Mouse (Mus musculus) heart, postnatal 36 days (tissue): Measurements from ENCODE around the gene Egfr. TPM values are rescaled to one million over a fixed set of nuclear protein-coding genes. Genes with fewer than 3 reads are reported as not detected.

ENCODE experiments used
- DNase-seq, 2 experiments: peaks; one replicate each; pipeline ENCODE4 v3.0.0; 2021 to 2022
- intact Hi-C: fragments of 180-260 bp; cut with DNase I; formaldehyde crosslinking; loops from one replicate; pipeline ENCODE4 v1.15.1; 2025
- total RNA-seq, 2 experiments: library from RNA; stranded (reverse); gene quantifications; 2 replicates each; pipeline ENCODE4 v1.2.3; 2021

Egfr gene
- total RNA-seq, 2 experiments from 2014 or later, result 5.5 to 10.5 TPM

GRCm38 (mm10) chr11:16881932-16882331, 129.9 kb downstream of the Egfr start:
- intact Hi-C loops, result no loop called here
- DNase-seq, result no peak

- no peak for DNase-seq
- intact Hi-C loops, result no loop called here
Observed at GRCm38 (mm10) chr11:16886152-16886551, 134.1 kb downstream of the Egfr start.

DNA sequence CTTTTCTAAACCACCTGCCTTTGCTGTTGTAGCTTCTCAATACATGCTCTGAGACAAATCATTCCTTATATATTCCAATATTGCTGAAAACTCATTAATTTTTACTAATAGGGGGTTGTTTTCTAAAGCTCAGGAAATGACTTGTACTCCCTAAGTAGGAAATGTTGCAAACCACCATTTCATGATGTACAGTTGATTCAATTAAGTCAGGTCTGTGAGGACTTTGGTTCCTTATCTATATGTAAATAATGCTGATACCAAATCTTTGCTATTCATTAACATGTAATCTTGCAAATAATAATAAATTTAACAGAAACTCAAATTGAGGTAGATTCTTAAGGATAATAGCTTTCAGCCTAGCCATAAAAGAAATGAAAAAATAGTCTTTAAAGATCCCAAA, 136.1 kb downstream of the Egfr start:
- intact Hi-C loops, result no loop called here
- DNase-seq, result no peak

- DNase-seq, result peak; percentile 19 to 20
- intact Hi-C loops, result no loop called here
Observed at GRCm38 (mm10) chr11:16895441-16896356, 143.7 kb downstream of the Egfr start.

GRCm38 (mm10) chr11:16897681-16898080, 145.7 kb downstream of the Egfr start:
- intact Hi-C loops, result no loop called here
- no peak for DNase-seq

DNA sequence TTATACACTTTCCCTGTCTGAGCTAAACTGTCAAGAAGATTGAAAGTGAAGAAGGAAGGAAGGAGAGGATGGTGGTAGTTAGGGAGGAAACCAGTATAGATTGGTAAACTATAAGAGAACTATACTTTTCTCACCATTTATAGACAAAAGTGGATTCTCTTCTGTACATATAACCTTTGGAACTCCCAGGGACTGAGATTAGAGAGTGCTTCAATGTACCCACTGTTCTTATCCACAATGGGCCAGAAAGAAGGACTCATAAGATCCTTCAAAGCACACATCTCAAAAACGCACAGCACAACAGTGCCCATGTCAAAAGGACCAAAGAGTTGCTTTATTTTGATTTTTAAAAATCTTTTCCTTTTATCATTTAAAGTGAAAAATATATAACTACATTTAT, 148.2 kb downstream of the Egfr start:
- intact Hi-C loops, result no loop called here
- no peak for DNase-seq

DNA sequence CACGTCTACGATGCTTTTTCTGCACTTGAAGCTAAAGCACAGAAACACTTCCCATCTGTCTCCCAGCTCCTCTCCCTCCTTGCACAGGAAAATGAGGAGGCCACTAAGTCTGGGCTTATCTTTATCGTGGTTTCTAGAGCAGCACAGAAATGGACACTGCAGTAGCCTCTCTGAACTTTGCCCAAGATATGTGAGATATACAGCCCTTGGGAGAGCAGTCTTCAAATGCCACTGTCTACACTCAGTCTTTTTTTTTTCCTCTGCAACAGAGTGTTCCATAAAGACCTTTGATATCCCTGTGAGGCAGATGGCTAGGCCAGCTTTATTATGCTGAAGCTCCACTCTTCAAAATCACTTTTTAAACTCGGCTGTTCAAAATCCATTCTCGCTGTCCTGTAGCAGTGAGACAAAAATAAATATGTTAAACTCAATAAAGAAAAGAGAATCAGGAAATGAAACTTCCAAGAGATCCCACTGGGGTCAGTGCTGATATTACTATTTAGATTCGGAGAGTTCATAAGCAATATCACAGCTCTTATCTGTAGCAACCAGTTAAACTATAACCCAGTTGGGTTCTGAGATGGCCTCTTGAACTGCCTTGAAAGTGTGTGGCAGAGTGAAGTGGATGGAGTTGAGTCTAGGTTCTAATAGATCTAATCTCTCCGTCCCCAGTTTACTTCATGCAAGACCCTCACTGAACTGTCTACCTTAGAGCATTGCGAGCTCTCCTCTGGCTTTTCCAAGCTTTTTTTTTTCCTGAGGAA, 148.8 kb downstream of the Egfr start:
- no peak for DNase-seq
- intact Hi-C loops, result no loop called here

GRCm38 (mm10) chr11:16904302-16905011, 152.5 kb downstream of the Egfr start:
- DNase-seq, result peak; percentile 8 to 11
- intact Hi-C loops, result no loop called here

- intact Hi-C loops, result no loop called here
- DNase-seq, result no peak
Observed at GRCm38 (mm10) chr11:16905012-16905332, 153.0 kb downstream of the Egfr start.

DNA sequence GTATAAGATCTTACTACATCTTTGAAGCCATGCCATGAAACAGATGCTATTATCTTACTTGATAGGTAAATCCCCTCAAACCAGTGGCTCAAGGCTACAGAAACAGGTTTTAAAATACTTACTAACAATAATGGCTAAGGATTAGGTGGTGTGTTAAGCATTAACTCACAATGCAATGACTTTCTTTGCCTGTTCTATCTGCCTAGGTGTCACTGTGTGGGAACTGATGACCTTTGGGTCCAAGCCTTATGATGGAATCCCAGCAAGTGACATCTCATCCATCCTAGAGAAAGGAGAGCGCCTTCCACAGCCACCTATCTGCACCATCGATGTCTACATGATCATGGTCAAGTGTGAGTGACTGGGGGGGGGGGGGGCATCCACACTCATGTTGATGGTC, 154.5 kb downstream of the Egfr start:
- intact Hi-C loops, result no loop called here
- DNase-seq, result no peak

GRCm38 (mm10) chr11:16907517-16908129, 155.6 kb downstream of the Egfr start:
- intact Hi-C loops, result no loop called here
- no peak for DNase-seq

GRCm38 (mm10) chr11:16914756-16915155, 162.8 kb downstream of the Egfr start:
- intact Hi-C loops, result no loop called here
- no peak for DNase-seq

- intact Hi-C loops, result no loop called here
- DNase-seq, result no peak
Observed at GRCm38 (mm10) chr11:16915850-16916249, 163.8 kb downstream of the Egfr start.

- DNase-seq, result no peak
- intact Hi-C loops, result no loop called here
Observed at GRCm38 (mm10) chr11:16917512-16917911, 165.5 kb downstream of the Egfr start.

- intact Hi-C loops, result no loop called here
- DNase-seq, result no peak
Observed at GRCm38 (mm10) chr11:16932159-16932558, 180.2 kb downstream of the Egfr start.

GRCm38 (mm10) chr11:16935577-16936236, 183.7 kb downstream of the Egfr start:
- intact Hi-C loops, result no loop called here
- DNase-seq, result peak in 1 of 2 experiments; percentile 16

DNA sequence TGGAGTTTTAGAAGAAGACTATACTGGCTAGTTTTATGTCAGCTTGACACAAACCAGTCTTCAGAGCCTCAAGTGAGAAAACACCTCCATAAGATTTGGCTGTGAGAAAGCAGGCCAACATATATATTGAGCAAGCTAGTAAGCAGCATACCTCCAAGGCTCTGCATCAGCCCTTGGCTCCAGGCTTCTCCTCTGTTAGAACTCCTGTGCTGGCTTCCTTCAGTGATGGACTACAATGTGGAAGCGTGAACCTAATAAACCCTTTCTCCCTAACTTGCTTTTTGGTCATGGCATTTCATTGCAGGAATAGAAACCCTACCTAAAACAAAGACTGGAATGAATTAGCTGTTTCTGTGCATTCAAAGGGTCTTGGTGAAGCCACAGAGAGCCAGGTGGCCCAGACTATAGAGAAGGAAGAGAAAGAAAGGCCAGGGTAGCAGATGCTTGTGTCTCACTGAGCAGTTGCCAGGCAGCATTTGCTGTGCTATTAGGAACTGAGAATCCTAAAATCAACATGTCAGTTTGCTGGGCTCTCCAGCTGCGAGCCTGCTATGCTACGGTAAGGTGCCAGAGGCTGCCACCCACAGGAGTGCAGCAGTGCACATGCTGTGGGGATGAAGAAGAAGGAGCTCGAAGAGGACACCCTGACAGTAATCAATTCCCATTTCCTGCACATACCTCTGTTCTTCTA, 189.2 kb downstream of the Egfr start:
- intact Hi-C loops, result no loop called here
- no peak for DNase-seq

GRCm38 (mm10) chr11:16941973-16942452, 190.0 kb downstream of the Egfr start:
- intact Hi-C loops, result no loop called here

GRCm38 (mm10) chr11:16943016-16943415, 191.0 kb downstream of the Egfr start:
- DNase-seq, result no peak
- intact Hi-C loops, result no loop called here

More at GRCm38 (mm10) chr11:16941973-16942452, 190.0 kb downstream of the Egfr start:
- no peak for DNase-seq
